Mouse (Mus musculus): Measurements from ENCODE around the gene Ube2cbp.

GRCm38 (mm10) chr9:86391467-86391866, 73.3 kb downstream of the Ube2cbp start:
- TF ChIP-seq CTCF (IDR thresholded peaks at IDR 0.05; ENCODE audit: control insufficient read depth, insufficient read depth, insufficient read length) (no peak), FOSL1 (IDR thresholded peaks at IDR 0.05; ENCODE audit: insufficient read depth, low read length, poor library complexity, severe bottlenecking) (no peak), CEBPB (IDR thresholded peaks at IDR 0.05; ENCODE audit: low read depth) (no peak), USF1 (IDR thresholded peaks at IDR 0.05; ENCODE audit: low read depth) (no peak)
